Mouse (Mus musculus): ENCODE measurements around the gene Tktl1. TPM values are rescaled to one million over a fixed set of nuclear protein-coding genes. Genes with fewer than 3 reads are reported as not detected.

The Tktl1 gene
- total RNA-seq, 2 experiments from 2014 or later = not detected

Other genes starting within 250 kb of the Tktl1 start
- 1 to 10 TPM; 5.4 to 5.5 TPM for gene Renbp, start 246.4 kb upstream of the Tktl1 start, total RNA-seq (2021)
- gene Hcfc1, start 210.9 kb upstream of the Tktl1 start, total RNA-seq (2021) = 10 to 100 TPM; 71.8 to 73.2 TPM
- gene Irak1, start 153.3 kb upstream of the Tktl1 start, total RNA-seq (2021) = 10 to 100 TPM; 50.1 to 55.4 TPM
- under 1 TPM; 0.51 to 0.62 TPM for gene Opn1mw, start 49.8 kb upstream of the Tktl1 start, total RNA-seq (2021)
- 10 to 100 TPM; 95.9 to 97.0 TPM for gene Mecp2, start 41.9 kb upstream of the Tktl1 start, total RNA-seq (2021)
- not detected for gene Tex28, start 9.4 kb upstream of the Tktl1 start, total RNA-seq (2021)
- 10 to 100 TPM; 44.8 to 52.5 TPM for gene Flna, start 72.6 kb downstream of the Tktl1 start, total RNA-seq (2021)
- 10 to 100 TPM; 37.2 to 43.0 TPM for gene Emd, start 77.4 kb downstream of the Tktl1 start, total RNA-seq (2021)
- gene Rpl10, start 93.6 kb downstream of the Tktl1 start, total RNA-seq (2021) = 100 to 1,000 TPM; 185 to 211 TPM
- gene Taz, start 104.7 kb downstream of the Tktl1 start, total RNA-seq (2021) = 10 to 100 TPM; 57.7 to 60.7 TPM
- 1 to 10 TPM; 2.4 to 2.6 TPM for gene Dnase1l1, start 105.1 kb downstream of the Tktl1 start, total RNA-seq (2021)
- 100 to 1,000 TPM; 327 to 335 TPM for gene Atp6ap1, start 119.8 kb downstream of the Tktl1 start, total RNA-seq (2021)
- gene Gdi1, start 127.7 kb downstream of the Tktl1 start, total RNA-seq (2021) = 100 to 1,000 TPM; 615 to 618 TPM
- gene Fam50a, start 135.8 kb downstream of the Tktl1 start, total RNA-seq (2021) = 10 to 100 TPM; 24.6 to 30.3 TPM
- gene Plxna3, start 151.8 kb downstream of the Tktl1 start, total RNA-seq (2021) = 10 to 100 TPM; 22.2 to 23.0 TPM
- gene Lage3, start 176.4 kb downstream of the Tktl1 start, total RNA-seq (2021) = 10 to 100 TPM; 19.7 to 24.0 TPM
- gene Ubl4a, start 196.0 kb downstream of the Tktl1 start, total RNA-seq (2021) = 10 to 100 TPM; 61.5 to 61.8 TPM
- 1 to 10 TPM; 2.3 to 2.6 TPM for gene Slc10a3, start 196.1 kb downstream of the Tktl1 start, total RNA-seq (2021)
- gene Fam3a, start 216.0 kb downstream of the Tktl1 start, total RNA-seq (2021) = 10 to 100 TPM; 15.4 to 20.8 TPM
- 10 to 100 TPM; 49.7 to 51.5 TPM for gene Ikbkg, start 216.0 kb downstream of the Tktl1 start, total RNA-seq (2021)